Mouse (Mus musculus): Measurements from ENCODE around the gene Smim14.
"Not testable (repeated sequence)": the region's sequence is repeated elsewhere in the genome, so short reads cannot be mapped to it uniquely, and the experiment has no call there.

Gene Smim14

GRCm38 (mm10) chr5:65536751-65537419 lies at the start of gene Smim14, which contains the start of gene Ube2k:
TSS of gene Smim14 (minus strand) at chr5:65537184.
TSS of gene Ube2k (plus strand) at chr5:65537233.
- peak; percentile 94 to 95 for DNase-seq

GRCm38 (mm10) chr5:65586291-65586690 lies 49.3 kb upstream of the Smim14 start:
- DNase-seq: no peak

- DNase-seq: no peak
Measured at GRCm38 (mm10) chr5:65578545-65578944, 41.6 kb upstream of the Smim14 start.

DNA sequence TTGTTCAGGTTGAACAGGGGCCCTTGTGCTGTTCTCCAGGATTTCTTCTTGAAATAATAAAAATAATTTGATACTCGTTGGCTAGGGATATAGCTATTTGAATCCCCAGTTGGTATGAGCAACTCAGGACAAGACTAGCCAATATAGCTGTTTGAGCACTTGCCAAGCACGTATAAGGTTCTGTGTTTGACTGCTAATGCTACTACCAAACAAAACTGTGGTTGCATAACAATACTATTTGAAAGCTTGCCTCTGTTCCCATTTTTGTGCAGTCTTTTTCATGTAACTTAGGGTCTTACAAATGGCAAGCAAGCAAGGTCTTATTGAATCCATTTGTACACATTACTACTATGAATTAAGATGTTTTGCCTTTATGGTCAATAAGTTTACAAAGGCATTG lies 38.9 kb upstream of the Smim14 start:
- DNase-seq: no peak

DNA sequence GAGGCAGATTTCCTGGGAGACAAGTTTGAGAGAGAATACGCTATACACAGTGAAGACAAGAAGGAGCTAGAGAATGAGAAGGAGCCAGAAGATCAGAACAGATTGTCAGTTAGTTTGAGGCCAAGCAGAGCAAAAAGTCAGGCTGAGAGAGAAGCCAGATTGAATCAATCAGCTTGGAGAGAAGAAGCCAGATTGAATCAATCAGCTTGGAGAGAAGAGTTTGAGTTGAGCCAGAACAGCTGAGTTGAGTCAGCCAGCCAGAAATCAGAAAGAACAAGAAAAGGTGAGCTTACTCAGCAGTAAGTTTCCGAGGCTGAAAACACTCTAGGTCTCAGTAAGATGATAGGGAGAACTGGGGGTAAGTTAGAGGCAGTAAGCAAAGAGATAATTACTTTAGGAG lies 37.9 kb upstream of the Smim14 start:
- DNase-seq: no peak

DNA sequence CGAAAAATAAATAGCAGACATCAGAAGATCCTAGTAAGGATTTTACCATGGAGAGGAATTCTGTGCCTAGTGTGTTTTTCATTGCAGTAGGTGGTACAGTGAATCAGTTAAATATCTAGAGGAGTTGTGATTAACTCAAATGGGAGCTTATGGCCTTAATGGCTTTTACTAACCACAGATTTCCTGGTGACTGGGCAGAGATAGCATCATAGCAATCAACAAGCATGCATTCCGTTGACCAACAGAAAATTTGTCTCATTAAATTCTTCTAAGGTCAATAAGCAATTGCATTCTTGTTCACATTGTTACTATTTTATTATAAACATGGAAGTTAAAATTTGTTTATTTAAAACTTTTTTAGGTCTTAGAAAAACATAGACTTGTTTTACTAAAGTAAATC lies 28.5 kb upstream of the Smim14 start:
- no peak for DNase-seq

- peak; percentile 20 to 35 for DNase-seq
Measured at GRCm38 (mm10) chr5:65561125-65561893, 24.3 kb upstream of the Smim14 start.

DNA sequence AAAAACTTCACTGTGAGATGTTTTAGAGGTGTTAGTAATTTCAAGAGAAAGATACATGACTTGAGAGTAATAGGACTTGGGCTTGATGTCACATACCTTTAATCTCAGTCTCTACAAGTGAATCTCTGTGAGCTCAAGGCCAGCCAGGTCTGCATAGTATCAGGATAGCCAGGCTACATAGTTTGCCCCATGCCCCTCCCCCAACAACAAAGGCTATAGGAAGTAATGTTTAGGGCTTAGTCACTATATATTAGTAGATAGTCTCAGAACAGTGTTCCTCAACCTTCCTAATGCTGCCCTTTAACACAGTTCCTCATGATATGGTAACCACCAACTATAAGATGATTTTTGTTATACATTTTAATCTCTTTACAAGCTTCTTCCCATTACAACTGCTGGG lies 20.1 kb upstream of the Smim14 start:
- no peak for DNase-seq

- no peak for DNase-seq
Measured at GRCm38 (mm10) chr5:65549677-65550076, 12.7 kb upstream of the Smim14 start.

DNA sequence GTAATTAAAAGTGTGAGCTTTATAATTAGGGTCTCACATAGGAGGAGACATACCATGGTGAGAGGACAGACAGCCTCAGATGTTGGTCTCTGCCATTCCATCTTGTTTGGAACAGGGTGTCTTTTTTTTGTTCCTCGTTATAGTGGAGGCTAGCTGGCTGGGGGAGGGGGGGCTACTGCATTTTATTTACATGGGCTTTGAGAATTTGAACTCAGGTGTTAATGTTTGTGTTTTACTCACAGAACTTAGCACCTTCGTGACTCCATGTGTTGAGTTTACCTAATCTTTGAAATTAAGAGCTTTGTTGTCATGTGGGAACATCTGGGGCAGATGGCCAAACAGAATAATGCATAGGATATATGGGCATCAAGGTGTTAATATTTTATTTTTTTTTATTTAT lies 7.6 kb upstream of the Smim14 start:
- no peak for DNase-seq

GRCm38 (mm10) chr5:65543491-65543890 lies 6.5 kb upstream of the Smim14 start:
- DNase-seq: no peak

DNA sequence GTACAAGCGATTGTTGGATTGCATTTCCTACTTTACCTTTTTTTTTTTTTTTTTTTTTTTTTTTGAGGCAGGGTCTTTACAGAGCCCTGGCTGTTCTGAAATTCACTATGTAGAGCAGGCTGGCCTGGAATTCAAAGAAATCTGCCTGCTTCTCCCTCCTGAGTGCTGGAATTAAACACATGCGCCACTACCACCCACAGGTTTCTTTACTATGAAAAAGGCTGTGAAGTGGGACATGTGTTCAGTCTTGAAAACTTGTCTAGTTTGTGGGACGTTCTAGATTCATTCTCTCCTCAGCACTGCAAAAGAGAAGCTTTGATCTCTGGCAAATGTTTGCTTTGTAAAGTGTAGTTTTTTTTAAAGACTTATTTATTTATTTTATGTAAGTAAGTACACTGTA lies 4.9 kb upstream of the Smim14 start:
- no peak for DNase-seq

GRCm38 (mm10) chr5:65539786-65540185 lies 2.8 kb upstream of the Smim14 start:
- DNase-seq: no peak

DNA sequence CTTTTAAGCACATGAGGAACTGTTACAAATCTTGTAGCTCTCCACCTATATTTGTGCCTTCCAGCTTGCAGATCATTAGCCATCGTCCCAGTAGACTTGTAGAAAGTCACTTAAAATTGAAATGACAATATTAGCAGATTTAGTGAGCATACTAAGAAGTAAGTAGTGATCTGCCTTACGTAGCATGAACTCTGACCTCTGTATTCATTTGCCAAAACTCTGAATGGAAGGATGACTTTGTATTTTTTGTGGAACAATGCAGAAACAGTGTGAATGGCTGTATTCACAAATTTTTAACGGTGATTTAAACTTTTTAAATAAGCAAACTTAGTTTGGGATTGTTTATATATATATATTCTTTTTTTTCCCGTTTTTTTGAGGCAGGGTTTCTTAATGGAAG lies 1.8 kb upstream of the Smim14 start:
- DNase-seq: no peak

- DNase-seq: no peak
Measured at GRCm38 (mm10) chr5:65538121-65538520, 1.1 kb upstream of the Smim14 start.

GRCm38 (mm10) chr5:65537420-65538071 lies 562 bp upstream of the Smim14 start:
- peak in 1 of 2 experiments; percentile 44 for DNase-seq

- DNase-seq: not testable (repeated sequence)
Measured at GRCm38 (mm10) chr5:65536068-65536465, 917 bp downstream of the Smim14 start.

- DNase-seq: peak in 1 of 2 experiments; percentile 51
Measured at GRCm38 (mm10) chr5:65535457-65536067, 1.4 kb downstream of the Smim14 start.

GRCm38 (mm10) chr5:65534496-65534895 lies 2.5 kb downstream of the Smim14 start:
- DNase-seq: no peak

- no peak for DNase-seq
Measured at GRCm38 (mm10) chr5:65531283-65531682, 5.7 kb downstream of the Smim14 start.

DNA sequence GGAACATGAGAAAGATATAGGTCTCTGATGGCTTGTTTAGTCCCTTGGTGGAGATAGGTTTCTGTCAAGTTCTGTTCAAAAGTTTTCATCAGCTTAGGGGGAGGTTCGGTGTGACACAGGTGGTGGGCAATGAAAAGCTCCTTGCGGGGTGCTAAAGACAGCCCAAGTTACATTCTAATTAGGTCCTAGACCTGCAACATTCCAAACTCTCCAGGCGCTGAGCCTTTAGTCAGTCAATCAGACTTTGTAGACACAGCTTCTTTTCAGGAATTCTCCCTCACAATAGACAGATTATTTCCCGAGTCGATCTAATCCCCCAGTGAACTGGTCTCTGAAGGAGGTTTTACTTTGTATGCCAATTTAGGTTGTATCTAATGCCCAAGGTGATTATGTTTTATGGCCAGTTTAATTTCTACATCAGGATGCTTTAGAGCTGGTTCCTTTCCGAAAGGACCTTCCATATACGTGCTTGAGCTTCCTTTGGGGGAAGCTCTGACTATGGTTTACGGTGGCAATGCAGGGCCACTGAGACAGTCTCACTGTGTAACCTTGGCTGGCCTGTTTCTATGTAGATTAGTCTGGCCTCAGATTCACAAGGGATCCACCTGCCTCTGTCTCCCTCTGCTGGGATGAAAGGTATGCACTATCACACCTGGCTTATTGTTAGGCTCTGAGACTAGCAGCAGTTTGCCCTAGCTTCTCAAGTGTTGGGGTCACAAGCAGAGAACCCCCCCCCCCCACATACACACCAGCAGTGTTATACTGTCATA lies 11.1 kb downstream of the Smim14 start:
- DNase-seq: no peak

- no peak for DNase-seq
Measured at GRCm38 (mm10) chr5:65524831-65525230, 12.2 kb downstream of the Smim14 start.

GRCm38 (mm10) chr5:65521803-65522202 lies 15.2 kb downstream of the Smim14 start:
- DNase-seq: no peak

Measured in cerebellum, postnatal 36 days (tissue).